Mouse (Mus musculus) heart, embryonic 16.5 days (tissue): Measurements from ENCODE around the gene Gprc5b. TPM values are rescaled to one million over a fixed set of nuclear protein-coding genes. Genes with fewer than 3 reads are reported as not detected.

Source experiments
- polyA plus RNA-seq: library from polyadenylated mRNA; unstranded; fragments of >200 nt; fragmentation: Nextera tagmentation; extraction: Ambion mirVana; gene quantifications from 2 replicates; pipeline ENCODE4 v1.2.1, GENCODE M21; 2015

Gene Gprc5b
- polyA plus RNA-seq, 1 experiment from 2014 or later: 5.3 TPM

Other genes with a start within 250 kb of the Gprc5b start
- 1.0 and 1.1 TPM in 2 replicates for gene Iqck, start 139.5 kb downstream of the Gprc5b start, polyA plus RNA-seq
- gene Knop1, start 139.0 kb downstream of the Gprc5b start, polyA plus RNA-seq: 41.3 and 42.8 TPM in 2 replicates
- gene Gpr139, start 189.4 kb upstream of the Gprc5b start, polyA plus RNA-seq: not detected in 2 replicates